Mouse (Mus musculus) mouse trophoblast stem cell (cell line): ENCODE measurements around the gene Gramd4.

Experiments
- in situ Hi-C, 2 experiments: fragments of 300-500 bp; cut with MseI, MboI; formaldehyde crosslinking; loops; 2 replicates in 1 of 2; 3 replicates in 1 of 2; pipeline ENCODE4 v1.15.1; 2025

Gramd4 gene

DNA sequence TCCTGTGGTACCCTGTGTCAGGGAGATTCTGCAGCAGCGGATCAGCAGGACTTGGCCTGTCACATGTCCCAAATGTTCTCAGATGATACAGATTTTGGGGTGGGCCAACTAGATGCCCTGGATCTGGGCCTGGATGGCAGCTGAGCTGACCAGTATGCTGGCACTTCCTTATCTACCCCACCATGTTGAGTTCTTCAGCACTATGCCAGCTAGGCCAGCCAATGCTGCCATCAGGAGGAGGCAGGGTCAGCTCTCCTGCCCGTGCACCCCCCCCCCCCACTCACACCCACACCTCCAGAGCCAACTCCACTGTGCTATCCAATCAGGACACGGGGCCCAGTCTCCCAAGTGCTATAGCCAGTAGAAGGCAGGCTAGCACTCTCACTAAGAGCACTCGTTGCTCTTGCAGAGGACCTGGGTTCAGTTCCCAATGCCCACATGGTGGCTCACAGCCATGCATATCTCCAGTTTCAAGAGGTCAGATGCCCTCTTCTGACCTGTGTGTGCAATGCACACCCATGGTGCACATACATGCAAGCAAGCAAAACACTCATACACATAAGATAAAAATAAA is 7.2 kb upstream of the Gramd4 start:
- in situ Hi-C loops = loop anchor here (5.0 kb wide), 1 partner anchor 87 kb away; no protein-coding TSS in a partner anchor

GRCm38 (mm10) chr15:86051152-86051551 is 6.3 kb upstream of the Gramd4 start:
- in situ Hi-C loops = loop anchor here (5.0 kb wide), 1 partner anchor 86 kb away; no protein-coding TSS in a partner anchor

DNA sequence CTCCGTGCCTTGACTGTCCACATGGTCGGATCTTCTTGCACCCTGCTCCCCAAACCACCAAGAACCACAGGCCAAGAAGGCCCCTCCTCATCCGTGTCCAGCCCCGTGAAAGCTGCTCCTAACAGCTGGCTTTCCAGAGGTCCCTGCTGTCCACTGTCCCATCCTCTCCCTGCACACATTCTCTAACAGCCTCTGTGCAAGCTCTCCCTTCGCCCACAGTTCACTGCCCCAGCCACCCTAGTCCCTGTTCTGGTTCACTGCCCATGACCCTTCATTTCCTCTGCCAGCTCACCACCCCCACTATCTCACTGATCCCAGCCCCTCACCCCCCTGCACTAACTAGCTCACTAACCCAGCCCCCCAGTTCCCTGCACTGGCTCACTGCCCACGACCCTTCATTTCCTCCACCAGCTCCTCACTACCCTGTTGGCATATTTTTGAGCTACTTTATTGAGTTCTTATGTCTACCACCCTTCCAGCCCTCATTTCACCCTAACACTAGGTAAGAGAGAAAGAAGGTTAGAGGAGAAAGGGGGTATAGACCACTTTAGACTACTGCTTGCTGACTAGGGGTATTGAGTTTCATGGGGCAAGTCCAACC is 5.5 kb upstream of the Gramd4 start:
- in situ Hi-C loops = loop anchor here (5.0 kb wide), 1 partner anchor 85 kb away; no protein-coding TSS in a partner anchor

- in situ Hi-C loops = loop anchor here (5.0 kb wide), 1 partner anchor 83 kb away; no protein-coding TSS in a partner anchor
Measured at GRCm38 (mm10) chr15:86053890-86054536, 3.5 kb upstream of the Gramd4 start.

GRCm38 (mm10) chr15:86054861-86055260 is 2.6 kb upstream of the Gramd4 start:
- in situ Hi-C loops = loop anchor here (5.0 kb wide), 1 partner anchor 82 kb away; no protein-coding TSS in a partner anchor

DNA sequence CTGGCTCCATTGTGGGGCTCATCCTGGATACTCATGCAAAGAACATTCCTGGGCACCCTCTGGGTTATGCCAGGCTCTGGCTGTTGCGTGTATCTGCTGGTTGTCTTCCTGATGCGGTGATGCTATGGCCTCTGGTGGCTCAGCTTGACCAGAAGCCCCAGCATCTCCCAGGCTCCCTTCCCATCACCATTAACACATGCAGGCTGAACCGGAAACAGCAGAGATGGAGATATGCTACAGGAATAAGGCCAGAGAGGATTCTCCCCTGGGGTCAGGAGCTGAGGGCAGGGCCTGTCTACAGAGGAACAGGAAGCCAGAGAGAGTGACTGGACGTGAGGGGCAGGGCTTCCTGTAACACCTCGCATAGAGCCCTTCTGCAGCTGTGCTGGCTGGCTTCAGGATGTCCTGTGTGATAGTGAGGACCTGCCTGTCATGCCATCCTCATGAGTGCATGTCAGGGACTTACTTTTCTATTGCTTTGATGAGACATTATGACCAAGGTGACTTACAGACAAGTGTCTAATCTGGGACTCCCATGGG is 1.2 kb upstream of the Gramd4 start:
- in situ Hi-C loops = no loop called here

DNA sequence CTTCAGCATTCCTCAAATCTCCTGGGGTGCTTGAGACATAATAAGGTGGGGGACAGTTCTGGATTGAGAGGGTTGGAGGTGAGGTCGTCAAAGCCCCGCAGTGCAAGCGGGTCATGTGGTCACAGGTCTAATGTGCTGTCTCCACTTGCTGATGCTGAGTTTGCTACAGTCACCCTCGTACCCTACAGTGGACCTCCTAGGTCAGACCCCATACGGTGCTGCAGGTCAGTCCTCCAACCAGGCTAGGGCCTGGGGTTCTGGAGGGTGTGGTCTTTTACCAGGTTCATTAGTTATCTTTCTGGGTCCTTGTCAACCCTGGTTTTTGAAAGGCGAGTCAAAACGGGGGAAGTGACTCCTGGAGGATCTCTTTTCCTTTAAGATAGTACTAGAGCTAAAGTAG is 413 bp downstream of the Gramd4 start:
- in situ Hi-C loops = no loop called here

DNA sequence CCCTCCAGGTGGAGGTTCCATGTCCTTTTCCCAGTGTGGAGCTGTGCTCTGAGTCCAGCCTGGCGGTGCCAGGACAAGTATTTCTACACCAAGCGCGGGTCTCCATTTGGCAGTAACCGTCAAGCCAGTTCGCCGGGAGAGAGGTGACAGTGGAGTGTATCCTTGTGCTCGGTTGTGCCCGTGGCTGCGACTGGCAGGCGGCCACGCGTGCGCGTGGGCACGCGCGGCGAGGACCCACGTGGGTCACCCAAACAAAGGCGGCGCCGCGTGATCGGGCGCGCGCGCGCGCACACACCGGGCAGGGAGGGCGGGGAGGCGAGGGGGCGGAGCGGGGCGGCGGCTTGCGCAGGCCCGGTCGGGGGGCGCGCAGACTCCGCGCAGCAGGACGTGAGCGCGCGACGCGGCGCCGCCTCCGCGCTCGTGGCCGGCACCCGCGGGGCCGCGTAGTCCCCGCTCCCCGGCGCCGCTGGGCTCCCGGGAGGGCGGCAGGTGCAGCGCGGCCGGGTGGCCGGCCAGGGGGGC is 960 bp downstream of the Gramd4 start:
- in situ Hi-C loops = no loop called here

GRCm38 (mm10) chr15:86058931-86059834 is 1.7 kb downstream of the Gramd4 start:
- in situ Hi-C loops = no loop called here

GRCm38 (mm10) chr15:86059835-86060380 is 2.4 kb downstream of the Gramd4 start:
- in situ Hi-C loops = no loop called here

- in situ Hi-C loops = no loop called here
Measured at GRCm38 (mm10) chr15:86060581-86060980, 3.1 kb downstream of the Gramd4 start.

- in situ Hi-C loops = no loop called here
Measured at GRCm38 (mm10) chr15:86061221-86061620, 3.7 kb downstream of the Gramd4 start.

GRCm38 (mm10) chr15:86061848-86062481 is 4.5 kb downstream of the Gramd4 start:
- in situ Hi-C loops = no loop called here

- in situ Hi-C loops = no loop called here
Measured at GRCm38 (mm10) chr15:86064191-86064849, 6.8 kb downstream of the Gramd4 start.

DNA sequence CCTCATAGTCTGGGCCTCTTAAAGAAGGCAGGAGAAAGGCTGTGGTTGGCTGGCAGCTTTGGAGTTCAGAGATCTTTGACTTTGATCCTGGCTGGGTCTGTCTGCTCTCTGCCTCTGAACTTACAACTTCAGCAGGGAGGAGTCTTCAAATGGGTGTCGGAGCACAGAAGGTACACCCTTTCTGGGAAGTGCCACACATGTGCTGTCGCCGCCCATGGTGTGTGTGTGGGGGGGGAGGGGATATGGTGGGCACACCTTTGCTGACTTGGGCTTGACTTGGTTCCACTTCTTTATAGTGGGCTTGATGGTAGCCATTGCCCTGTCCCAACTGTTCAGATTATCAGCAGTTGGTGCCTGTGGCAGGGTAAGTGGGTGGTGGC is 7.3 kb downstream of the Gramd4 start:
- in situ Hi-C loops = no loop called here

DNA sequence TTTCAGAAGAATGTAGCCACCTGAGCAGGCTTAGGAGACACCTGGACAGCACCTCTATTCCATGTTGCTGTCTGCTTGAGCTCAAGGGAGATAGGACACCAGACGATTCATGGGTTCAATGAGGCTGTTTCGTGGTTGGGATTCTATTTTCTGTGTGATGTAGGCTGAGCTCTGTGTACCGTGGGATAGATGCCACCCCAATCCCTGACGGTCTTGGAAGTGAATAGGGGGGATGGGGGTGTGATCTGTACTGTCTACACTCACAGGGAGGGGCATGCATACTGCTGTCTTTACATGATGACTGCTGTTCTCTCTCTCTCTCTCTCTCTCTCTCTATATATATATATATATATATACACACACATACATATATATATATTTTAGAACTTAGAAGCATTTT is 7.9 kb downstream of the Gramd4 start:
- in situ Hi-C loops = no loop called here

GRCm38 (mm10) chr15:86066836-86067580 is 9.5 kb downstream of the Gramd4 start:
- in situ Hi-C loops = no loop called here

GRCm38 (mm10) chr15:86067581-86067910 is 10.1 kb downstream of the Gramd4 start:
- in situ Hi-C loops = no loop called here

DNA sequence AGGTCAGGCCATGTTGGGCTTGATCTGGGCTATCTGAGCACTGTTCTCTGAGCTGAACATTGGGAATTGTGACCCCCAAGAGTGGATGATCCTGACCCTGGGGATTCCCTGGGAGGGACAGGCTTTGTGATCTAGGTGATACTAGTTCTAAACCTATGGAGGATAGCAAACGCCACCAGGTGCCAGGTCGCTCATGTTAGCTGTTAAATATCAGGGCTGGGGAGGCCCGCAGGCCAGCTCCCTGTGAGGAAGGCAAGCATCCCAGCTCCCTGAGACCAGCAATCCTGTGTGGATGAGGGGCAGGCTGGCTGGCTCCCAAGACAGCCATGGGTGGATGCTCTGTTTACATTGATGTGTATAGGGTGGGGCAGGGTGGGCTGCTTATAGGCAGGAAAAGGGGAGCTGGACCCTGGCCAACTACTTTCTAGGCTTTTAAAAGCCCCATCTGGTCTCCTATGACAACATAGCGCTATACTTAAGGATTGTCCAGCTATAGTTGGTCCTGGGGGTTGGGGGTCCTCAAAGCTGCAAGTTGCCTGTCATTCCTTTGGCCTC is 10.5 kb downstream of the Gramd4 start:
- in situ Hi-C loops = no loop called here
